Mouse (Mus musculus): ENCODE results near the gene Nubpl.

- no peak for TF ChIP-seq CTCF (IDR thresholded peaks at IDR 0.05; ENCODE audit: extremely low read depth, insufficient read depth, low read length)
- no peak for TF ChIP-seq POLR2A (IDR thresholded peaks at IDR 0.05; ENCODE audit: extremely low read depth, insufficient read depth, low read length)
Measured at GRCm38 (mm10) chr12:52254089-52254488, 156.6 kb downstream of the Nubpl start.
